Mouse (Mus musculus): ENCODE results near the gene Shisa8.

- TF ChIP-seq GATA1 (IDR thresholded peaks at IDR 0.05; ENCODE audit: borderline replicate concordance, low read length): no peak
- TF ChIP-seq FLI1 (IDR thresholded peaks at IDR 0.05; ENCODE audit: low read length): no peak
Measured at GRCm38 (mm10) chr15:82164061-82164399, 48.6 kb downstream of the Shisa8 start.

All from megakaryocyte, embryonic 14.5 days (primary cell).